Mouse (Mus musculus) CH12.LX (cell line): ENCODE measurements around the gene Gabrb1.

Experiments
- BHLHE40 ChIP-seq: IDR thresholded peaks from 2 replicates; pipeline ENCODE4 v1.6.1; 2011; ENCODE audit warnings: mild to moderate bottlenecking, low read depth, low read length, improper control_type of control experiment
- CTCF ChIP-seq, 2 experiments: IDR thresholded peaks in 1 of 2; conservative IDR thresholded peaks in 1 of 2; 2 replicates each; pipeline ENCODE4 v1.5.1; 2011 to 2012; ENCODE audit warnings: low read depth in 2 of 2, low read length in 2 of 2, improper control_type of control experiment in 1 of 2, inconsistent platforms in 1 of 2, mild to moderate bottlenecking in 1 of 2, moderate library complexity in 1 of 2
- GABPA ChIP-seq: IDR thresholded peaks from 2 replicates; pipeline ENCODE4 v1.6.1; 2012; ENCODE audit warnings: low read depth, low read length, improper control_type of control experiment, inconsistent platforms; ENCODE audit not compliant: insufficient replicate concordance
- MAZ ChIP-seq: IDR thresholded peaks from 2 replicates; pipeline ENCODE4 v1.6.1; 2012; ENCODE audit warnings: low read depth, mild to moderate bottlenecking, inconsistent platforms, low read length, improper control_type of control experiment, moderate library complexity
- MEF2A ChIP-seq: IDR thresholded peaks from 2 replicates; pipeline ENCODE4 v1.6.1; 2014; ENCODE audit warnings: low read depth, mild to moderate bottlenecking, inconsistent platforms, low read length, improper control_type of control experiment, borderline replicate concordance
- RAD21 ChIP-seq: IDR thresholded peaks from 2 replicates; pipeline ENCODE4 v1.6.1; 2011; ENCODE audit warnings: low read depth, mild to moderate bottlenecking, low read length, improper control_type of control experiment, moderate library complexity
- USF1 ChIP-seq: IDR thresholded peaks from 2 replicates; pipeline ENCODE4 v1.6.1; 2014; ENCODE audit warnings: low read depth, mild to moderate bottlenecking, inconsistent platforms, low read length, improper control_type of control experiment
- ZC3H11A ChIP-seq: IDR thresholded peaks from 2 replicates; pipeline ENCODE4 v1.6.1; 2012; ENCODE audit warnings: low read depth, mild to moderate bottlenecking, inconsistent platforms, low read length, improper control_type of control experiment
- ZKSCAN1 ChIP-seq: IDR thresholded peaks from 2 replicates; pipeline ENCODE4 v1.6.1; 2012; ENCODE audit warnings: low read depth, inconsistent platforms, low read length, improper control_type of control experiment, borderline replicate concordance

GRCm38 (mm10) chr5:72170067-72170466 lies 512.2 kb downstream of the Gabrb1 start:
- no peak for TF ChIP-seq USF1
- no peak for TF ChIP-seq CTCF (conservative IDR thresholded peaks at IDR 0.05 in 1 of 2, IDR thresholded peaks at IDR 0.05 in 1 of 2; ENCODE audit: low read depth in 2 of 2, low read length in 2 of 2)
- TF ChIP-seq ZC3H11A = no peak
- no peak for TF ChIP-seq RAD21
- TF ChIP-seq GABPA = no peak
- TF ChIP-seq MEF2A = no peak
- TF ChIP-seq ZKSCAN1 = no peak
- TF ChIP-seq MAZ = no peak
- TF ChIP-seq BHLHE40 = no peak
